Mouse (Mus musculus): Measurements from ENCODE around the gene Bmt2. TPM values are rescaled to one million over a fixed set of nuclear protein-coding genes. Genes with fewer than 3 reads are reported as not detected.

Bmt2 gene
- total RNA-seq (2014; rRNA removed; ENCODE audit: low replicate concordance) (13.1 and 16.4 TPM in 2 replicates), polyA plus RNA-seq (2015; fragmentation: Nextera tagmentation; extraction: Ambion mirVana) (8.7 and 9.7 TPM in 2 replicates)

DNA sequence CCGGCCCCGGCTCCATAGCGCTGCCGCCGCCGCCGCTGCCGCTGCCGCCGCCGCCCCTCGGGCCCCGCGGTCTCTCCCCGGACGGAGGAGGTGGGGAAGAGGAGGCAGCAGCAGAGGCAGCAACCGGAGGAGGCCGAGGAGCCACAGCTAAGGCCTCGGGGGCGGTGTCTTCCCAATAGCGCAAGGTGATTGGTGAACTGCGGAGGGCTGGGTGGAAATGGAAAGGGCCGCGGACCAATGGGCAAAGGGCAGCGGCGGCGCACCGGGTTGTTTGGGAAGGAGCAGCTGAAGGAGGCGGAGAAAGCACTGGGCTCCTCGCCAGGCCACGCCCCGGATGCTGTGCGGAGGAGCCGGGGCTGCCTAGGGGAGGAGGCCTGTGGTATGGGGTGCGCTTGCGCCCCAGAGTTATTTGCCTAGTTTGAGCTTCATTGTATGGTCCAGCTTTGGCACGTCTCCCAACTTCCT is at the start of gene Bmt2:
Gene Bmt2, minus strand, starts transcription at position 149 of the 465 bp plus-strand sequence.
- TF ChIP-seq EP300 (IDR thresholded peaks at IDR 0.05; ENCODE audit: low read depth) (no peak), CTCF (IDR thresholded peaks at IDR 0.05; ENCODE audit: low read depth) (no peak)
- H3K4me2 ChIP-seq (ENCODE audit: low read depth, low read length) = peak within 1 kb of the TSS; percentile 79
- H3K27me3 ChIP-seq (ENCODE audit: control insufficient read depth, insufficient read depth, low read length) = no peaks in the 10 kb centered on the region
- peaks cover 9% of the 10 kb centered on the region; the same call in 1 of the 2 replicates for H3K4me1 ChIP-seq (ENCODE audit: control insufficient read depth, insufficient read depth)
- no peaks in the 10 kb centered on the region for H3K9me3 ChIP-seq (replicated peaks; ENCODE audit: control insufficient read depth, low read length)
- ATAC-seq (ENCODE audit: insufficient read depth, low read depth) = peak; percentile 99
- H3K9ac ChIP-seq (replicated peaks; ENCODE audit: low read depth, low read length) = peak within 1 kb of the TSS; percentile 85
- peak within 1 kb of the TSS; percentile 86 for H3K4me3 ChIP-seq (ENCODE audit: low read depth, low read length)
- 0% methylated on average over 27 of the region's 37 CpGs for WGBS
- DNase-seq (ENCODE audit: low spot score) = peak; percentile 98
- no peaks in the 10 kb centered on the region for H3K36me3 ChIP-seq (replicated peaks; ENCODE audit: control insufficient read depth, insufficient read depth, low read length)
- H3K27ac ChIP-seq (ENCODE audit: low read depth) = peak within 1 kb of the TSS; percentile 91

- H3K4me1 ChIP-seq (ENCODE audit: control insufficient read depth, insufficient read depth) = no peaks in the 10 kb centered on the region
- no peaks in the 10 kb centered on the region for H3K27me3 ChIP-seq (ENCODE audit: control insufficient read depth, insufficient read depth, low read length)
- no peak overlapping the region for H3K27ac ChIP-seq (ENCODE audit: low read depth)
- WGBS = 90% methylated on average over 3 of the region's 3 CpGs
- DNase-seq (ENCODE audit: low spot score) (no peak), ATAC-seq (ENCODE audit: insufficient read depth, low read depth) (no peak)
- no peaks in the 10 kb centered on the region for H3K36me3 ChIP-seq (replicated peaks; ENCODE audit: control insufficient read depth, insufficient read depth, low read length)
- H3K9me3 ChIP-seq (replicated peaks; ENCODE audit: control insufficient read depth, low read length) = no peaks in the 10 kb centered on the region
- H3K4me2 ChIP-seq (ENCODE audit: low read depth, low read length) = no peak overlapping the region
- TF ChIP-seq CTCF (IDR thresholded peaks at IDR 0.05; ENCODE audit: low read depth) (no peak), EP300 (IDR thresholded peaks at IDR 0.05; ENCODE audit: low read depth) (no peak)
- no peak overlapping the region for H3K9ac ChIP-seq (replicated peaks; ENCODE audit: low read depth, low read length)
- no peak overlapping the region for H3K4me3 ChIP-seq (ENCODE audit: low read depth, low read length)
These were observed 44.4 kb upstream of the Bmt2 start for GRCm38 (mm10) chr6:13722166-13722565.

DNA sequence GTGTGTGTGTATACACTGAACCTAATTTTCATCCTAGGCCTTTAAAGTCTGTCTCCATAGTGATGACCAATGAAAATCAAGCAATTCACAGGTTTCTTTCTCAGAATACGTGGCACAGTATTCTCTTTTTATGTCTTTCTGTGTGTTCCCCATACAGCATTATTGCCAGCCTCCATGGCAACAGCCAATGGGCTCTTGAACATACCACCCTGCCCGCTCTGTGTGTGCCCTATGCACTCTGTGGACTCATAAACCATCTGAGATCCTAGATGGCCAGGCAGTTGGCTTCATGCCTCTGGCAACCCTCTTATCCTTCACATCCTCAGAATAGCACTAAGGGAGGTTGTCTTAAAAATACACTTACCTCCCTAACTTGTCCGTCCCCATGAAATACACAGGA is 37.1 kb upstream of the Bmt2 start:
- Histone ChIP-seq H3K4me2 (ENCODE audit: low read depth, low read length) (no peak overlapping the region), H3K4me1 (ENCODE audit: control insufficient read depth, insufficient read depth) (0 out of 2 replicates have a peak, but pooled peaks cover 5% of the 10 kb centered on the region), H3K27ac (ENCODE audit: low read depth) (no peak overlapping the region), H3K4me3 (ENCODE audit: low read depth, low read length) (no peak overlapping the region), H3K36me3 (replicated peaks; ENCODE audit: control insufficient read depth, insufficient read depth, low read length) (no peaks in the 10 kb centered on the region), H3K9me3 (replicated peaks; ENCODE audit: control insufficient read depth, low read length) (no peaks in the 10 kb centered on the region), H3K9ac (replicated peaks; ENCODE audit: low read depth, low read length) (no peak overlapping the region), H3K27me3 (ENCODE audit: control insufficient read depth, insufficient read depth, low read length) (no peaks in the 10 kb centered on the region)
- TF ChIP-seq EP300 (IDR thresholded peaks at IDR 0.05; ENCODE audit: low read depth) = no peak
- no peak for TF ChIP-seq CTCF (IDR thresholded peaks at IDR 0.05; ENCODE audit: low read depth)
- 76% methylated on average over 3 of the region's 3 CpGs for WGBS
- ATAC-seq (ENCODE audit: insufficient read depth, low read depth) (no peak), DNase-seq (ENCODE audit: low spot score) (no peak)

DNA sequence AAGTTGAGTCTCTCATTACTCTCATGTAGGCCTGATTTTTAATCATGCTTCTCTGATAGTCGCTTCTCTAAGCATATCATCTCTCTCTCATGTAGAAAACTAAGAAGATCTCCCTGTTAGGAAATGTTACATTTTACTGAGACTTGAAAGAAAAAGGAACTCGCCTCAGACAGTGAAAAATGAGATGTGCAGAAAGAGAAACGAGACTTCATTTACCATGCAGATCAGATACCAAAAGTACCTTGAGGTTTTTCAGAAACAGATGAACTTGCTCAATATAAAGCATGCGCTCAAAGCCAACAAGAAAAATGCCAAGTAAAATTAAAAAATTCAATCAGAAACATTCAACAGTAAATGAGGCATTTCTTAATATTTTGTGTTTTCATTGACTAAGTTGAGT is 19.1 kb upstream of the Bmt2 start:
- TF ChIP-seq CTCF (IDR thresholded peaks at IDR 0.05; ENCODE audit: low read depth) (no peak), EP300 (IDR thresholded peaks at IDR 0.05; ENCODE audit: low read depth) (no peak)
- Histone ChIP-seq H3K27me3 (ENCODE audit: control insufficient read depth, insufficient read depth, low read length) (no peaks in the 10 kb centered on the region), H3K9ac (replicated peaks; ENCODE audit: low read depth, low read length) (no peak overlapping the region), H3K4me1 (ENCODE audit: control insufficient read depth, insufficient read depth) (no peaks in the 10 kb centered on the region), H3K4me2 (ENCODE audit: low read depth, low read length) (no peak overlapping the region), H3K36me3 (replicated peaks; ENCODE audit: control insufficient read depth, insufficient read depth, low read length) (no peaks in the 10 kb centered on the region), H3K4me3 (ENCODE audit: low read depth, low read length) (no peak overlapping the region), H3K27ac (ENCODE audit: low read depth) (no peak overlapping the region), H3K9me3 (replicated peaks; ENCODE audit: control insufficient read depth, low read length) (no peaks in the 10 kb centered on the region)
- 66% methylated on average over 4 of the region's 4 CpGs for WGBS
- DNase-seq (ENCODE audit: low spot score) = no peak
- ATAC-seq (ENCODE audit: insufficient read depth, low read depth) = no peak

DNA sequence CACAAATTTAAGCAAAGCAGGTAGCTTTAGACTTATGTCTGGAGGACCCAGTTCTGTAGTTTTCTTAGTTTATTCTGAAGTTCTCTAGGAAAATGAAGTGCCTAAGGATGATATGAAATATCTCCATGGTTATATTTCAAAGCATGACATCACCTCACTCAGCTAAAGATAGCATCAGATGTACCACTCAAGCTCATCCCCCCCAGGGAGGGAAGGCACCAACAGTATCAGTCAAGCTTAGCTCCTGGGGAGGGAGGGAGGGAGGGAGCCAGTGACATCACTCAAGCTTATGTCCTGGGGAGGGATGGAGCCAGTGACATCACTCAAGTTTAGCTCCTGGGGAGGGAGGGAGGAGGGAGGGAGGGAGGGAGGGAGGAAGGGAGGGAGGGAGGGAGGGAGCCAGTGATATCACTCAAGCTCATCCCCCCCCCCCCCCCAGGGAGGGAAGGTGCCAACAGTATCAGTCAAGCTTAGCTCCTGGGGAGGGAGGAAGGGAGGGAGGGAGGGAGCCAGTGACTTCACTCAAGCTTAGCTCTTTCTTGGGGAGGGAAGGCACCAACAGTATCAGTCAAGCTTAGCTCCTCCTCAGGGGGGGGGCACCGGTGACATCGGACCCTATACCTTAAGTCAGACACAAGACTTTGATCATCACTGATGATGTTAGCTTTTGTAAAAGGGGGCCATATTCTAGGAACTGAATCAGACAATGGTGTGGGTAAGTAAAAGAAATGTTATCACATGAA is 17.5 kb upstream of the Bmt2 start:
- H3K27me3 ChIP-seq (ENCODE audit: control insufficient read depth, insufficient read depth, low read length) = no peaks in the 10 kb centered on the region
- no peak overlapping the region for H3K4me3 ChIP-seq (ENCODE audit: low read depth, low read length)
- DNase-seq (ENCODE audit: low spot score) = no peak
- H3K9ac ChIP-seq (replicated peaks; ENCODE audit: low read depth, low read length) = no peak overlapping the region
- H3K4me2 ChIP-seq (ENCODE audit: low read depth, low read length) = no peak overlapping the region
- H3K9me3 ChIP-seq (replicated peaks; ENCODE audit: control insufficient read depth, low read length) = no peaks in the 10 kb centered on the region
- no peaks in the 10 kb centered on the region for H3K4me1 ChIP-seq (ENCODE audit: control insufficient read depth, insufficient read depth)
- no peaks in the 10 kb centered on the region for H3K36me3 ChIP-seq (replicated peaks; ENCODE audit: control insufficient read depth, insufficient read depth, low read length)
- no peak overlapping the region for H3K27ac ChIP-seq (ENCODE audit: low read depth)
- TF ChIP-seq CTCF (IDR thresholded peaks at IDR 0.05; ENCODE audit: low read depth) = no peak
- no peak for TF ChIP-seq EP300 (IDR thresholded peaks at IDR 0.05; ENCODE audit: low read depth)
- WGBS = 69% methylated on average over 2 of the region's 2 CpGs
- no peak for ATAC-seq (ENCODE audit: insufficient read depth, low read depth)

Measured in heart, postnatal 0 days (tissue).